Mouse (Mus musculus) heart, postnatal 14 days (tissue): ENCODE data around the gene Arhgef25. TPM values are rescaled to one million over a fixed set of nuclear protein-coding genes. Genes with fewer than 3 reads are reported as not detected.
"Not testable (repeated sequence)": the region's sequence is repeated elsewhere in the genome, so short reads cannot be mapped to it uniquely, and the experiment has no call there.

Source experiments
- DNase-seq, 2 experiments: peaks; one replicate each; pipeline ENCODE4 v3.0.0; 2021 to 2022
- intact Hi-C: fragments of 180-260 bp; cut with DNase I; formaldehyde crosslinking; loops from one replicate; pipeline ENCODE4 v1.15.1; 2025
- total RNA-seq, 2 experiments: library from RNA; stranded (reverse); gene quantifications; 2 replicates each; pipeline ENCODE4 v1.2.3; 2021

Arhgef25 gene
- total RNA-seq, 2 experiments from 2014 or later = 17.0 to 17.9 TPM

DNA sequence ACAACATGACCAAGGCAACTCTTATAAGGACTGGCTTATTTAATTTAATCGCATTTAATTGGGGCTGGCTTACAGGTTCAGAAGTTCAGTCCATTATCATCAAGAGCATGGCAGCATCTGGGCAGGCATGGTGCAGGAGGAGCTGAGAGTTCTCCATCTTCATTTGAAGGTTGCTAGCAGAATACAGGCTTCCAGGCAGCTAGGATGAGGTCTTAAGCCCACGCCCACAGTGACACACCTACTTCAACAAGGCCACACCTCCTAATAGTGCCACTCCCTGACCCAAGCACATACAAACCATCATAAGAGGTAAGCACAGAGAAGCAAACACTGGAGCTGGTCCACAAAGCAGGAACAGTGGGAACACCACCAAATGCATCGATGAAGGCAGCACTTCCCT lies 38.6 kb downstream of the Arhgef25 start:
- intact Hi-C loops, DNase-seq: not testable (repeated sequence)

DNA sequence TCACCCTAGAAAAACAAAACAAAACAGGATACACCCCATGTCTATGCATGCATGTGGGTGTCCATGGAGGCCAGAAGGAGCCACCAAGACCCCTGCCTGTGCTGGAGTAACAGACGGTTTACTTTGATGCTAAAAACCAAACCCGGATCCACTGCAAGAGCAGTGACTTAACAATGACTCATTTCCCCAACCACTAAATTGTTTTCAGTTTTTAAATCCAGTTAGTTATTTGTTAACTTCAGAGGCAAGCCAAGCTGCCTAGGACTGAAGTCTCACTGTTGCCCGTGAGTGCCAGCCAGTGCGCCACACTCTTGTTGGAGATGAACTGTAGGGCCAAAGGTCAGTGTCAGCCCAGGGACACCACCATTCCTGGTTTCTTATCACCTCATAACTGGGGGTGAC lies 39.4 kb downstream of the Arhgef25 start:
- DNase-seq = no peak
- intact Hi-C loops = no loop called here

DNA sequence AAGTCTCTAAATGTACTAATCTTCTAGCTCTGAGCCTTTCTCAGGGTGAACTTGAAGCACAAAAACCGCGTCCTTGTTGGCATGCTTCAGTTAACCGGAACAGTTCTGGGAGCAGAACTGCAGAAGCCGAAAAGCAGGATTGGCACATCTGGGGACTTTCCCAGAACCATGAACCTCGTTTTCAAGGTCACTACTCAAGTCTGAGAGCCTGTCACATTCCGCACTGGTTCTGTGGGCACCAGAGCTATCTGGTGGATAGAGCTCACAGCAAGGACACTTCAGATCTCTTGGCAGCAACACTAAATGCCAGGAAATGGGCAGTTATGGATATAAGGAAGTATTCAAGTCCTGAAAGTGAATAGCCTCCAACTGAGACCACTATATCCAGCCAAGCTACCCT lies 42.7 kb downstream of the Arhgef25 start:
- DNase-seq = no peak
- intact Hi-C loops = no loop called here

DNA sequence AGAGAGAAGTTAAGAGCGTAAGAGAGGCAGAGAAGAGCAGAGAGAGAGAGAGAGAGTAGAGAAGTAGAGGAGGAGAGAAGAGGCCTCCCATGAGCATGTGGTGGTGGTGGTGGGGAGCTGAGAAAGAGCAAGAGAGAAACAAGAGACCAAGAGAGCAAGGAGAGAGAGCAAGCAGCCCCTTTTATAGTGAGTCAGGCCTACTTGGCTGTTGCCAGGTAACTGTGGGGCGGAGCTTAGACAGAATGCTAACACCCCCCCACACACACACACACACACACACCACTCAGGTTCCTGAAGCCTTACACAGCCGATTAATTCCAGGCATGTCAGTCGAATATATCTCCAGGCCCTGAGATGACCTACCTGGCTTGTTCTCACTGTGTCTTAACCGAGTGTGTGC lies 44.6 kb downstream of the Arhgef25 start:
- intact Hi-C loops = no loop called here
- no peak for DNase-seq

DNA sequence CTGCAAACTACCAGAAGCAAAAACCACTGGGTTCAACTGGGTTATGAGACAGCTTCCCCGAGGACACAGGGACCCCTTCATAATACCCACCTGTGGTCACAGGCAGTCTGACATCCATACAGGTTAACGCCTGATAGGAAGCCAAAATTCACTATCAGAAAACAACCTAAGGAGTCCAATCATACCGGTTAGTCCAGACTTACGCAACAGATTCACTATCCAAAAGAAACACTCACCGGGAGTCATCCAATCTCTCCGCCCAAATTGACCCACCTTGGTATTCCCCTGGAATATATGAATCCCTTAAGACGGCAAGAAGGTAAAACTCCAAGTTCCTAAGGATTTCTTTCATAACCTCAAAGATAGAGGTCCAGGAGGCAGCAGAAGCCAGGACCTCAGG lies 45.3 kb downstream of the Arhgef25 start:
- intact Hi-C loops = no loop called here
- no peak for DNase-seq

DNA sequence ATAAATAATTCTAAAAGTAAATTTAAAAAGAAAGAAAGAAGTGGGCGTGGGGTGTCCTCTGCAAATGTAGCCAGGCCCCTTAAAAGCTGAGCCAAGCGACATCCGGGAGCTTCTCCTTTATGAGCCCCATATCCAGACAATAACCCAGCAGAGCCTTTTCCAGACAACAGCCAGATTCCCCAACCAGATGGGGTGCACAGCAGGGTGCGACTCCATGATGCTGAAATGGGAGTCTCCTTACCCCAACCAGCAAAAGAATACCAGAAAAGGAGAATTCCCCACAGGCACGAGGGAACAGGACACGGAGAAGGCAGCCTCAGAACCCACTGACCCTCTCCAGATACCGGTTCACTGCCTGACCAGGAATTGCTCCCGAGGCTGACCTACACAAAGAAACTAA lies 46.7 kb downstream of the Arhgef25 start:
- DNase-seq = no peak
- intact Hi-C loops = no loop called here

DNA sequence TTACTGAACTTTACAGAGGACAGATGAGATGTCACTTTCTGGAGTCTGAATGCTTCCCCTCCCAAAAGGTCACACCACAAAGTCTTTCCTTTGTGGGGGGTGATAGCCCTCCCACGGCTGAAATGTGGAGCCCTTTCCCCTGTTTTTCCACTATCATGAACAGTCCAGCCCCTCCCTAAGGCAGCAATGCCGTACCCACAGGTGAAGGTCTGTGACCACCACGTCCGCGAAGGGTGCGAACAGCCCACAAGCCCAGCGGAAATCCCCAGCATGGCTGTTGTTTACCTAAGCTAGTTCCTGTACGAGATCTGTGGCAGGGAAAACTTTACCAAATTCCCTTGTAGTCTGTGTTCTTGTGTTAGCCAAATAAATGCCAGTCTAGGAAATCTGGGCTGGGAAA lies 48.4 kb downstream of the Arhgef25 start:
- intact Hi-C loops = no loop called here
- no peak for DNase-seq

DNA sequence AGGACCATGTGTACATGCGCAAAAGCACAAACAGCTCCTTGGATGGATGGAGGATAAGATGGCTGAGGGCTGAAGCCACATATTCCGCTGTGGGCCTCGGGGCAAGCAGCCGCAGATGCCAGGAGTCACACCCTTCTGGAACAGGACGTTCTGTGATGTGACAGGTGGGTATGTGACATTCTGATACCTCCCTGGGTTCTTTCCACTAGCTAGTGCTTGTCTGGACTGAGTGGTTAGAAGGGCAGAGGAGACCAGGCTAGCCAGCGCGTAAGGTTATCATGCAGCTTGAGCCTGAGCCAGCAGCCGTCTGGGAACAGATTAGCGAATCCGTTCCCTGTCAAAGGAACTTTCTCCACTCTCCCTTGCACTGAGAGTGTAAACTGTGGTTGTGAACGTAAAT lies 48.9 kb downstream of the Arhgef25 start:
- no peak for DNase-seq
- intact Hi-C loops = no loop called here

DNA sequence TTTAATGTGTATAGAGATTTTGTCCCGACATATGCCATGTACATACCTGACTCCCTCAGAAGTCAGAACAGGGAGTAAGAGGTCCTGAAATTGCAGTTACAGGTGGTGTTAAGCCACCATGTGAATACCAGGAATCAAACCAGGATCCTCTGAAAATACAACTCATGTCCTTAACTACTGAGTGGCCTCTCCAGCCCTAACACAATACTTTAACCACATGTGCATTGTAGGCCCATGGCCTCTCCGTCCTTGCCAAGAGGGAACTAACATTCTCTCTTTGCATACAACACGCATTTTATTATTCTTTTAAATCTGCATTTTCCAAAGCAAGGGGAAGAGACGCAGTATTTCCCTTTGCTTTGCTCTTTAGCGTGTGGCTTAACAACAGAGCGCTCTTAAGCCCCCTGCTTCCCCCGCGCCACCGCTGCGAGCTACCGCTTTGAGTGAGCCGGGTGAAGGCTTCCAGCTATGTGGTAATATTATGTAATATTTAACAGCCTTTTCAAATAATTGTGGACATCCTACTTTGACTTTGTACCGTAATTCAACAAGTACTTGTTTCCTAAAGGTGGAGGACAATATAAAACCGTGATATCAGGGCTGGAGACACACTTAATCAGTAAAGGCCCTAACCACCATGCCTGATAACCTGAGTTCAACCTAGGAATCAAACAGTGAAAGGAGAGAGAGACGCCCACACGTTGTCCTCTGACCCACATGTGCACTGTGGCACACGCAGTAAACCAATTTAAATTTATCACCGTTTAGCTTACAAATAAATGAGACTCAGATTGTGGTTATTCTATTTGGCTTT lies 51.3 kb downstream of the Arhgef25 start:
- no peak for DNase-seq
- intact Hi-C loops = no loop called here

DNA sequence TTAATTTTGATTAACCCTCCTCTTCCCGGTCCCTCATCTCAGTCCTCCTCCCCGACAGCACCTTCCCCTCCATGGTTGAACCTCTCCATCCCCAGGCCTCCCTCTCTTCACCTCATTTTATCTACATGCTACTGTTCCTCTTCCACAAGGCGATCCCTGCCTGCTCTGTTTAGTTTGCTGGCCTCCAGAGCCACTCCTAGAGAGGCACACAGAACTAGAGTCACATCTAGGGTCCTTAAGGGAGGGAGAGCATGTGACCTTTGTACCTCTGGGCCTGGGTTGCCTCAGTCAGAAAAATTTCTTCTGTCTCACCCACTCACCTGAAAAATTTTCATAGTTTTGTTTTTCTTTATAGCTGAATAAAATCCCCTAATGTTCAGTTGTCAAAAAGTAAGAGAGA lies 52.0 kb downstream of the Arhgef25 start:
- intact Hi-C loops = no loop called here
- no peak for DNase-seq

DNA sequence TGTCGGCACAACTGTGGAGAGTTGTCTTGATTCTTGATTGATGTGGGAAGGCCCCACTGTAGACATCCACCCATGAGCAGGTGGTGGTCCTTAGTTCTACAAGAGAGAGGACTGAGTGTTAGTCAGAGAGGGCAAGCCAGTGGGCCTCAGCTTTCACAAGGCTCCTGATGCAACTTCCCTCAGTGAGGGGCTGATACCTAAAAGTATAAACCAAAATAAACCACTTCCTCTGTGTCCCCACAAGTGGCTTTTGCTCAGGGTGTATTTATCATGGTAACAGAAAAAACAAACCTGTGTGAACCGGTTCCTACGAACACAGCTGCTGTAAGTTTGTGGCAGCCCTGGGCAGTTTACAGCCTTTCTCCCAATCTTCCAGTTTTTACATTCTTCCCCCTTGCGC lies 53.4 kb downstream of the Arhgef25 start:
- intact Hi-C loops = no loop called here
- no peak for DNase-seq

DNA sequence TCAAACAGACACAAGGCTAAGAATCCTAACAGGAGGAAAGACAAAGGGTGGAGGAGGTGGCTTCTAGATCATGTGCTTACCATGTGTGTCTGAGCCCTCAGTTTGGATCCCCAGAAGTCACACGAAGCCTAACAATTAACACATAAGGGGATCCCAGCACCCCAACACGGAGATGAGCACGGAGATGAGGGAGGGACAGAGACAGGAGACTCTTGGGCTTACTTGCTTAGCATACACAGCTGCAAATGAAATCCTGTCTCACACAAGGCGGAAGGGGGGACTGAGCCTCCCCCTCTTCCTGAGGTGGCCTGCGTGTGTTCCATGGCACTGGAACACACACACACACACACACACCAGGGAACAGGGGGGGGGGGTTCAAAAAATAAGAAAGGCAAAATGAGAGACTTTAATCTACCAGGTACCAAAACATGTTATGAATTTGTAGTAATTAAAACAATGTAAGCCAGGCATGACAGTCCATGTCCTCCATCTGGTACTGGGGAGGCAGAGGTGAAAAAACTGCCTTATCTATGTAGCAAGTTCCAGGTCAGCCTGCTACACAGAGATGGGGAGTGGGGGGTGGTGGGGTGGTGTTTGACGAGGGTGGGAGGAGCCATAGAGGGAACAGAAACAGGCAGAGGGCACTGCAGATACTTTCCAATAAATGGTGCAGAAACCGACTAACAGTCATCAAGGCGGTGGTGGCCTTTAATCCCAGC lies 54.6 kb downstream of the Arhgef25 start:
- intact Hi-C loops = no loop called here
- no peak for DNase-seq

DNA sequence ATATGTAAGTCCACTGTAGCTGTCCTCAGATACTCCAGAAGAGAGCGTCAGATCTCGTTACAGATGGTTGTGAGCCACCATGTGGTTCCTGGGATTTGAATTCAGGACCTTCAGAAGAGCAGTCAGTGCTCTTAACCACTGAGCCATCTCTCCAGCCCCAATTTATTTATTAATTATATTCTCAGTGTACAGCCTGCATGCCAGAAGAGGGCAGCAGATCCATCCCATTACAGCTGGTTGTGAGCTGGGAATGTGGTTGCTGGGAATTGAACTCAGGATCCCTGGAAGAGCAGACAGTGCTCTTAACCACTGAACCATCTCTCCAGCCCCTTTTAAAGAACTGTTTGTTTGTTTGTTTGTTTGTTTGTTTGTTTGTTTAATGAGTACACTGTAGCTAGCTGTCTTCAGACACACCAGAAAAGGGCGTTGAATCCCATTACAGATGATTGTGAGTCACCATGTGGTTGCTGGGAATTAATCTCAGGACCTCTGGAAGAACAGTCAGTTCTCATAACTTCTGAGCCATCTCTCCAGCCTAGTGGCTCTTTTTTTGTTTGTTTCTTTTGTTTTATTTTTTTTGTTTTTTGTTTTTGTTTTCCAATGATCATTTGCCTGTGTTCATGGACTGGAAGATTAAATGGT lies 55.4 kb downstream of the Arhgef25 start:
- intact Hi-C loops, DNase-seq: not testable (repeated sequence)

Other genes with a start within 250 kb of the Arhgef25 start
- 100 to 1,000 TPM; 104 to 122 TPM for gene Ctdsp2, start 211.4 kb downstream of the Arhgef25 start, total RNA-seq
- gene Avil, start 189.4 kb downstream of the Arhgef25 start, total RNA-seq = under 1 TPM; 0.19 to 0.56 TPM
- gene Tsfm, start 159.2 kb downstream of the Arhgef25 start, total RNA-seq = 10 to 100 TPM; 49.8 to 60.5 TPM
- 1 to 10 TPM; 5.0 to 6.0 TPM for gene Mettl1, start 148.7 kb downstream of the Arhgef25 start, total RNA-seq
- under 1 TPM in 1 of 2 experiments, not detected in 1; 0.12 TPM for gene Eef1akmt3, start 148.6 kb downstream of the Arhgef25 start, total RNA-seq
- gene Cyp27b1, start 141.8 kb downstream of the Arhgef25 start, total RNA-seq = under 1 TPM; 0.27 to 0.50 TPM
- gene March9, start 129.9 kb downstream of the Arhgef25 start, total RNA-seq = 1 to 10 TPM; 1.6 TPM
- 100 to 1,000 TPM in 1 of 2 experiments, 10 to 100 TPM in 1; 92.4 to 113 TPM for gene Cdk4, start 126.5 kb downstream of the Arhgef25 start, total RNA-seq
- gene Tspan31, start 119.8 kb downstream of the Arhgef25 start, total RNA-seq = 10 to 100 TPM; 47.3 to 50.0 TPM
- gene Agap2, start 114.8 kb downstream of the Arhgef25 start, total RNA-seq = 10 to 100 TPM; 12.2 to 12.3 TPM
- 10 to 100 TPM; 29.3 to 34.8 TPM for gene Os9, start 69.0 kb downstream of the Arhgef25 start, total RNA-seq
- gene B4galnt1, start 24.9 kb downstream of the Arhgef25 start, total RNA-seq = 1 to 10 TPM; 2.9 to 3.8 TPM
- 10 to 100 TPM; 45.5 to 66.9 TPM for gene Slc26a10, start 9.4 kb downstream of the Arhgef25 start, total RNA-seq
- 10 to 100 TPM; 36.1 to 43.4 TPM for gene Dtx3, start 5.6 kb upstream of the Arhgef25 start, total RNA-seq
- 10 to 100 TPM; 22.8 to 23.1 TPM for gene Pip4k2c, start 21.5 kb upstream of the Arhgef25 start, total RNA-seq
- gene Kif5a, start 73.3 kb upstream of the Arhgef25 start, total RNA-seq = under 1 TPM; 0.49 to 0.72 TPM
- 100 to 1,000 TPM; 146 to 151 TPM for gene Dctn2, start 76.3 kb upstream of the Arhgef25 start, total RNA-seq
- gene Mbd6, start 98.9 kb upstream of the Arhgef25 start, total RNA-seq = 10 to 100 TPM; 29.9 to 32.0 TPM
- 10 to 100 TPM; 39.2 to 45.9 TPM for gene Mars, start 121.7 kb upstream of the Arhgef25 start, total RNA-seq
- gene Arhgap9, start 131.9 kb upstream of the Arhgef25 start, total RNA-seq = 1 to 10 TPM; 3.1 to 4.5 TPM
- 1 to 10 TPM; 1.4 to 2.4 TPM for gene Gli1, start 151.9 kb upstream of the Arhgef25 start, total RNA-seq
- gene Inhbe, start 164.3 kb upstream of the Arhgef25 start, total RNA-seq = not detected
- not detected for gene Inhbc, start 180.3 kb upstream of the Arhgef25 start, total RNA-seq
- 100 to 1,000 TPM; 115 to 120 TPM for gene R3hdm2, start 190.2 kb upstream of the Arhgef25 start, total RNA-seq